Mouse (Mus musculus) naive thymus-derived CD4-positive, alpha-beta T cell, adult 2 months (primary cell): ENCODE results near the gene Tmem109.

ENCODE experiments used
- DNase-seq: peaks from one replicate; pipeline ENCODE4 v3.0.0-alpha.2; 2011; ENCODE audit warnings: low read depth

The Tmem109 gene

DNA sequence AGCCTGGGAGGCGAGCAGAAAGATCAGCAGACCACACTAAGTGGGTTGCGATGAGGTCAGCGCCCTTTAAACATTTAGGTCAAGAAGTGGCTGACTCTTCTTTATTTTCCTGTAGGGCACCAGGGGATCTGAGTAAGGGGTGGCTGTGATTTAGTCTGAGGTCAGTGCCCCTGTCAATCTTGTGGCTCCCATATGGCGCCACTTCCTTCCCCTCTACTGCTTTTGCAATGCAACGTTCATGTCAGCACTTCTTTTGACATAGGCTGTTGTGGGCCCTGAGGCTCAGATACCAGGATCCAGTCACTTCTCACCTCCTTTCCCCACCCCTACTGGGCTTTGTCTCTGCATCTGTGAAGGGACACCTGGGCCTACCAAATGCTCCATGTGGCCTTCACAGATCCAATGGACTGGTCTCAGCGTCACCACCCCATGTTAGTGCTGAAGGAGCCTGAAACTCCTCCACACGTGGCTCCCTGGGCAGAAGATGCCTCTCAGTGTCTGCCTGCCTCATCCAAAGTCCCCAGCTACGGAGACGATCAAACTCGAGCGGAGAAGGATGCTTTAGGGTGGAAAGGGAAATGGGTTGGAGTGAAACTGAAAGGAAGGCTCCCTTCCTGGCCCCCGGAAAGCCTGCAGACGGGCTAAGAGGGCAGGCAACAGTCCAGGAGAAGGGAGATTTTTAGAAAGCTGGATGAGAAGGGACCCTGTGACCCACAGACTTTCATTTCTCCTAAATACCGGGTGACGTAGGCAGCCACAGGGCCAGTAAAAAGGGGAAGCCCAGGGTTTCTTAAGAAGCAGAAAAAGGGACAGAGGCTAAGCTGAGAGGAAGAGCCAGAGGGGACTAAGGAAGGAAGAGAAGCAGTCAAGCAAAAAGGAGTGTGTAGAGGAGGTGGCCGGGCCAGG lies 39.8 kb downstream of the Tmem109 start:
- DNase-seq: peak; percentile 39

DNA sequence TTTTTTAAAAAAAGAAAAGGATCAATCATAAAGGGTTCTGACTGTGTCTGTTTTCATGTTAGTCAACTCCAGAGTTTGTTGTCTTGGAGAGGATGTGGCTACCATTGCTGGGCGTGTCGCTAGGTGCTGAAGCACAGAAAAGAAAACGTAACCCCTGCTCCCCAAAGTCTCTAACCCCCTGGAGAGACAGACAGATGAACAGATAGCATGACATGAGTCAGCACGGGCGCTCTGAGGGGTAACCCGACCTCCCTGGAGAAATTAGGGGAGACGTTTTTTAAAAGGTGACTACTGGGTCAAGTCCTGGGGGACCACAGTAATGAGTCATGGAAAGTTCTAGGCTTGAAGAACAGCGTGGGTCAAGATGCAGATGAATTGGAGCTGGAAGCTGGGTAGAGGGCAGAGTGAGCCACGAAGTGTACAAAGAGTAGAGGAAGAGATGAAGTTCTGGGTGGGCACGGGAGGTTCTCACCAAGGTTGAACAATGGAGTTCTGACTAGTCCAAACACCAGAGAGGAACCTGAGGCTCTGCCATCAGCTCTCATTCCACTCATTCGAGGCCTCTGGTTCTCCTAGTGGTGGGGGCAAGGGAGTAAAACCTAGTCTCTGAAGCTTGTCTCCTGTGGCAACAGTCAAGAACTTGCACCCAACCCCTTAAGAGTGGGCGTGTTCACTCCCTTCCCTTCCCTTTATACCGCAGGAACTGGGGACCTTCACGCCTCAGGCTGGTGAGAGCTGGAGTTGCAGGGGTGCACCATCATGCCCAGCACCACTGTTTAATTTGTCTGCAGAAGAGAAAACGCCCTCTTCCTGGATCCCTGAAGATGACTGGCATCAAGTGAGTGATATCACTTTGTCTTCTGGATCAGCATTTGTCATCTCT lies 42.5 kb downstream of the Tmem109 start, which contains the start of gene Slc15a3:
Slc15a3 (plus strand) TSS at position 718 of the 883 bp plus-strand sequence.
- peak; percentile 43 for DNase-seq

DNA sequence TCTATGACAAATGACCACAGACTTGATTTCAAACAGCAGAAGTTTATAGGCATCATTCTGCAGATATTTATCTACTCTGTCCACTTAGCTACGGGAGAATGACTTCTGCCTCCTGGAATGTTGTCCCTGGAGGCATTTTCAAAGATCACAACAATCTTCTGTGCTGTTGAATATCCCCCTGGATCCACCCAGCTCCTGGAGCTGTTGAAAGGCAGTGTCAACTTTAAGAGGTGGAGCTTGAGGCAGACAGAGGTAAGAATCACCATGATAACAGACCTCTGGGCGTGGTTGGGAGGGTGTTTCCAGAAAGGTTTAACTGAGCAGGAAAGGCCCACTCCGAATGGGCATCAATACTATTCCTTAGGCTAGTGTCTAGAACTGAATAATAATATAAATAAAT lies 46.1 kb downstream of the Tmem109 start:
- DNase-seq: no peak

DNA sequence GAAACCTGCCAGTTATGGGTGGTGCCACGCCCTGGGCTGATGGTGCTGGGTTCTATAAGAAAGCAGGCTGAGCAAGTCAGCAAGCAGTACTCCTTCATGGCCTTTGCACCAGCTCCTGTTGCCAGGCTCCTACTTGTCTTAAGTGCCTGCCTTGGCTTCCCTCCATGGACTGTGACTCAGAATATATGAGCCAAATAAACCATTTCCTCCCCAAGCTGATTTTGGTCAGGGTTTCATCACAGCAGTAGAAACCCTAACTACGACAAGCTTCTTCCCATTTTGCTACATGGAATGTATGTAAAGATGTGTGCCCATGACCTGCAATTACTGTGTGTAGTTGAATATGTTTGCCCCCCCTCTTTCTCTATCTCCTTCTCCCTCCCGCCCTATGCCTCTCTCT lies 48.2 kb downstream of the Tmem109 start:
- DNase-seq: no peak

DNA sequence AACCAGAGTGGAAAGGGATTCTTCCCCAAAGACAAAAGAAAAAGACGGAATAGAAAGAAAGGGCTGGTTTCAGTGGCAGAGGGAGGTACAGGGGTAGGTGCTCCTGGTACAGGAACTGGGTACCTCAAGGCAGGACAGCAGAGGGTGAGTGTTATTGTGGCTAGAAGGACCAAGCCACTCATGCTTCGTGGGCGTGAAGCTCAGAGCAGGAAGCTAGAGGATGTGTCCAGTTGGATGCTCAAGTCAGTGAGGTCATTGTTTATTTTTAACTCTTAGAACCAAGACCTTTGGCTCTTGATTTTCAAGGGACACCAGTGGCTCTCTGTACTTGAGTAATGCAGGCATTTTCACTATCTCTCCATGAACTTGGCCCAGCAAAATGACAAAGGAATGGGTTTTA lies 49.8 kb downstream of the Tmem109 start:
- DNase-seq: no peak

DNA sequence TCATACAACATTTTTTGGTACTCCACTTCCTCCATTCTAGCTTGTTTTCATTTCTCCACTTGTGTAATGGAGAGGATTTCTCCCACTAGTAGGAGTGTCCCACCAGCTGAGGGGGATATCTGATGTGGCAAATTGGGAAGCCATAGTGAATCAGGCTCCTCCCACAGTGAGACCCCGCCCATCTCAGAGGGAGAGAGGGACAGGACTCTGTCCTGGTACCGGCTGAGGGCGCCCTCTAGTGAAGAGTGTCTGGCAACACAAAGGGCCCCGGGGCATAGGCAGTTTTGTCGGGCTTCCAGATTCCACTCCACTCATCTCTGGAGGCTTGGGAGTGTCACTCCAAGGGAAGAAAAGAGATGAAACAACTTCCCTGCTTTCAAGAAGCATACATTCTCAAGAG lies 50.4 kb downstream of the Tmem109 start:
- peak; percentile 90 for DNase-seq

DNA sequence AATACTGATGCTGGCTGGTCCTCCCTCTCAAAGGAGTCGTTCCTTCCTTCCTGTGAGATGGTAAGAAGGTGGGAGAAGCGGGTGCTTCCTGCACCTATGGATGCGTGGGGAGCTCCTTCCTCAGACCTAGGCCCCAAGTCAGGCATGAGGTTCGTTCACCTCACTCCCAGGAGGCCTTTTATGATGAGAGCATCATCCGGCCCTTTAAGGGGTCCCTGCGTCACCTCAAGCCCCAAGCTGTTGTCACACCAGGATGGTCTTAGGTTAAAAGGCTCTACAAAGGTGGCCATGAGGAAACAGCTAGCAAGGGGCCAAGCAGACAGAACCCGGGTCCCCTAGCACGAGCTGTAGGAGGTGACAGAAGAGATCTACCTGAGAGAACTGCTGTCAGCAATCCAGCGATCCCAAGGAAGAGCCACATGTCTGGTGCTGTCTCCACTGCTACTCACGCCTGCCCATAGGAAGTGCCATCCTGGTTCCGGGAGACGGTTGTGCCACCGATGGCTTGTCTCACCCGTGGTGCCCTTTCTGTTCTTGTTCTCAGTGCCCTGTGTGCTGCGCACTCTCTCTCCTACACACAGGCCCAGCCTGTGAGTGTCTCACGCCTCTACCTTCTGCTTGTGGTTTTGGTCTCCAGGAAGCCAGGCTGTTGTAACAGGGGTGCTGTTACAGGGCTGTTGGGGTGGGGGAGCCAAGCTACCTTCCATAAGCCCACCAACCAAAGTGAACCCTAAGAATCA lies 52.2 kb downstream of the Tmem109 start, which contains the start of gene Cd6:
Cd6 (minus strand) TSS at position 623 of the 740 bp plus-strand sequence.
- DNase-seq: peak; percentile 79

DNA sequence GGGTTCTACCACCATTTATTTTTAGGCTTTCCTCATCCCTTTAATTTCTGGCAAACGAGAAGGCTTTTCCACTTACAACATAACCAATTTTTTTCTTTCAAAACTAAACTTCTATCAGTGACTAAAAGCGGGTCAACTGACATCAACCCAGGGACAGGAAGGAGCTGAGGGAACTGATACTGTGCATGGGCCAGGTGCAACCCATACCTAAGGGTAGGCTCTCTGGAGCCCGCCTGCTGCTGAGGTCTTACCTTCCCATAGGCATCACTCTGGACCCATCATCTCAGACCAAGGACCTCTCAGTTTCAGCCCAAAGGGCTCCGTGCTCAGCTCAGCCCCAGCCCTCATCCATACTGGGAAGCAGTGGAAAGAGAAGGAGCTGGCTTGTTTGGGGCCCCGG lies 53.5 kb downstream of the Tmem109 start:
- DNase-seq: no peak

DNA sequence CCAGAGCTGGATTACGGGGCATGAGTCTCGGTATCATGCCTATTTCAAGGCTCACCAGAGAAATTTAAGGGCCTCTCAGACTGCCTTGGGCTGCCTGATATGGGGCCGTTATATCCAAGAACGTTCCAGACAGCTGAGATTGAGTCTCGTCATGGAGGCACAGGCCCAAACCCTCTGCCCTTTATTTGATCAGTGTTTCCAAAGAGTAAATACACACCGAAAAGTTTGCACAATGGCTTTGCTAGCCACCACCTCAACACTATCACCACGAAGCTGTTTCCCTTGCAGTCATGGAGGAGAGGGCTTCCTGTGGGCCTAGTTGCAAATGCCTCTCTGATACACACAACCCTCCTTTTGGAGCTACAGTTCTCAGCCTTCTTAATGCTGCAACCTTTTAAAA lies 57.7 kb downstream of the Tmem109 start:
- DNase-seq: no peak

DNA sequence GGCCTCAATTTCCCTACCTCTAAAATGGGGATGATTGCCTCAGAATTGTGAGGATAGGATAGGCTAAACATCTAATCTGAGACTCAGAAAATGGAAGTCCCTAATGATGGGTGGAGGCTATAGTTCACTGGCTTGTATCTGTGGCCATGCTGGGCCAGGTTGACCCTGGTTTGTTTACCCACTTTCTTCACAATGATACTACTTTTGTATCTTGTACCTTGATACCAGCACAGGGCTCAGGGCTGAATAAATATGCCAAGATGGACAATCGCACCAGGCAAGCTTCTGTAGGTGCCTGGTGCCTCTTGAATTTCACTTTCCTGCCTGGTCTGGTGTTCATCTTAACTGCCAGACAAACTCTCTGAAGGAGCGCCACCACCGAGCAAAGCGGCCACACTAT lies 59.3 kb downstream of the Tmem109 start:
- DNase-seq: no peak

DNA sequence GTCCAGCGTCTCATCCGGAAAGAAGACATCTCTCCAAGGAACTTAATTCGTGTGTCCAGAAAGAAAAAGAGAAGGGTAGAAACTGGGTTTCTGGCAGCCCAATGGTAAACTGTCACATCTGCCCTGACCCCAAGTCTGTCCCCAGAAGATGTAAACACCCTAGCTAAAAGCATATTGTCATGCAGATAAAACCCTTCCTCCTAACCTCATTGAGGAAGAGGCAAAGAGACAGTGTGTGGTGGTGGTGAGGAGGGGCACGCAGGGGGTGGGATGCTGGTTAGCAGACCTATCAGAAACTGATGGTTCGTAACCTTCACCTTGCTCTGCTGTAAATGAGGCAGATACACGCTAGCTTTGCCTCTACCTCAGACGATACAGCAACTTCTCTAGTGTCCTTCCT lies 60.5 kb downstream of the Tmem109 start:
- no peak for DNase-seq
